Mouse (Mus musculus): Measurements from ENCODE around the gene Rbm33.

- TF ChIP-seq POLR2A (IDR thresholded peaks at IDR 0.05; ENCODE audit: low read depth, low read length) (no peak), CTCF (conservative IDR thresholded peaks at IDR 0.05; ENCODE audit: insufficient read depth, insufficient read length, low read depth, low read length) (no peak)
Observed at GRCm38 (mm10) chr5:28419640-28420265, 102.8 kb downstream of the Rbm33 start.
